Comparison of ENCODE assay signal across 14 mouse cellular contexts in genomic region chr12:4460990-4461389, GRCm38 (mm10). TPM values are rescaled to one million over a fixed set of nuclear protein-coding genes. Genes with fewer than 3 reads are reported as not detected.
DNase-seq lines count a peak whose midpoint lies in the region; ATAC-seq and TF ChIP-seq lines count a peak whose summit lies in the region.
"Had no signal": no experiment of that assay in that cellular context is flagged by ENCODE, and none has a peak within 500 bp of the region (broad histone marks: within the 10 kb centered on the region; RNA-seq: fewer than 3 reads in every experiment).

No protein-coding gene starts in this region.

- H3K9me3 ChIP-seq in lung, embryonic 14.5 days (ENCODE audit: low read depth, low read length): no peaks in the 10 kb centered on the region
- H3K9me3 ChIP-seq: forebrain, embryonic 15.5 days; limb, embryonic 13.5 days had no signal

- peak; percentile 45 for TF ChIP-seq CTCF in lung, embryonic 14.5 days (IDR thresholded peaks at IDR 0.05; ENCODE audit: low read depth)
- TF ChIP-seq CTCF in Patski (IDR thresholded peaks at IDR 0.05): peak; percentile 42

- in situ Hi-C loops in Patski (cut with MboI; ENCODE audit: low pct_unique_long_range_greater_than_20kb): no loop called here

- H3K4me1 ChIP-seq in lung, embryonic 14.5 days (ENCODE audit: insufficient read depth): no peaks in the 10 kb centered on the region
- H3K4me1 ChIP-seq: limb, embryonic 13.5 days had no signal

- no peaks in the 10 kb centered on the region for H3K27me3 ChIP-seq in lung, embryonic 14.5 days (ENCODE audit: insufficient read depth, low read length)
- H3K27me3 ChIP-seq in Patski: no peaks in the 10 kb centered on the region
- H3K27me3 ChIP-seq: forebrain, embryonic 15.5 days; limb, embryonic 13.5 days had no signal

- H3K36me3 ChIP-seq in lung, embryonic 14.5 days (ENCODE audit: insufficient read depth): no peaks in the 10 kb centered on the region
- H3K36me3 ChIP-seq: forebrain, embryonic 15.5 days; limb, embryonic 13.5 days had no signal

- no peak for ATAC-seq in lung, embryonic 14.5 days (ENCODE audit: insufficient read depth)
- no peak for ATAC-seq in Patski
- ATAC-seq in neutrophil, adult 5-6 weeks (ENCODE audit: extremely low read depth, insufficient number of reproducible peaks, low FRiP score, poor library complexity, severe bottlenecking): peak; percentile 46; the same call in 1 of the 2 replicates
- ATAC-seq: forebrain, embryonic 15.5 days had no signal

- intact Hi-C loops in heart, postnatal 36 days (cut with DNase I): no loop called here

- H3K4me2 ChIP-seq in lung, embryonic 14.5 days: no peak overlapping the region
- H3K4me2 ChIP-seq: forebrain, embryonic 15.5 days; limb, embryonic 13.5 days had no signal

- H3K9ac ChIP-seq in lung, embryonic 14.5 days: no peak overlapping the region
- H3K9ac ChIP-seq: forebrain, embryonic 15.5 days; limb, embryonic 13.5 days had no signal

- CTCF ChIA-PET in Patski (lab: Charles Lee): no interaction called here

- DNase-seq in heart, adult 11 months: peak; percentile 49
- no peak for DNase-seq in heart, postnatal 36 days
- DNase-seq in lung, embryonic 14.5 days: no peak
- DNase-seq in lung, postnatal 14 days: no peak
- DNase-seq in Patski (ENCODE audit: low read depth, low spot score): no peak
- no peak for DNase-seq in left cerebral cortex, adult 9 months (ENCODE audit: low spot score in 2 of 2)
- DNase-seq in gastrocnemius, postnatal 4 days (ENCODE audit: low spot score in 2 of 2): no peak
- DNase-seq: cerebellum, postnatal 14 days; heart, adult 18-20 months; kidney, adult 8-10 months; layer of hippocampus, postnatal 36 days had no signal

- POLR2A ChIA-PET in Patski (lab: Charles Lee): no interaction called here

- no peak overlapping the region for H3K4me3 ChIP-seq in lung, embryonic 14.5 days (ENCODE audit: low read depth, low read length)
- H3K4me3 ChIP-seq: forebrain, embryonic 15.5 days; limb, embryonic 13.5 days had no signal

- 91% methylated on average over 2 of the region's 2 CpGs for whole genome bisulfite sequencing in lung, embryonic 14.5 days

- H3K27ac ChIP-seq in lung, embryonic 14.5 days (ENCODE audit: low read depth): no peak overlapping the region
- H3K27ac ChIP-seq: forebrain, embryonic 15.5 days; limb, embryonic 13.5 days had no signal

RNA-seq across cellular contexts. Expression of gene Ncoa1, which starts 16.0 kb away (rescaled TPM):
- 10 to 100 TPM; 27.3 to 29.0 TPM for total RNA-seq in heart, postnatal 36 days (2021)
- polyA plus RNA-seq in lung, embryonic 14.5 days (2014; fragmentation: Nextera tagmentation; extraction: Ambion mirVana): 11.4 and 13.1 TPM in 2 replicates
- polyA plus RNA-seq in Patski (2021): 21.9 TPM
- 41.1 and 50.9 TPM in 2 replicates for total RNA-seq in neutrophil, adult 5-6 weeks (2017)
- 10 to 100 TPM; 51.1 to 52.3 TPM for total RNA-seq in gastrocnemius, postnatal 4 days (2021)
